Mouse (Mus musculus) cerebellum, adult 11-12 months (tissue): Measurements from ENCODE around the gene Lcmt1.
A peak's percentile ranks its signal among the peaks of the same experiment; 100 is the strongest.

Experiments used
- DNase-seq: peaks from one replicate; pipeline ENCODE4 v3.0.0; 2022

Gene Lcmt1

GRCm38 (mm10) chr7:123461316-123461715, 91.7 kb downstream of the Lcmt1 start:
- no peak for DNase-seq

- DNase-seq, result no peak
Observed at GRCm38 (mm10) chr7:123462070-123462501, 92.5 kb downstream of the Lcmt1 start, which contains the start of gene Aqp8. Gene Aqp8, plus strand, starts transcription at chr7:123462291.

- no peak for DNase-seq
Observed at GRCm38 (mm10) chr7:123463569-123463968, 94.0 kb downstream of the Lcmt1 start.

GRCm38 (mm10) chr7:123465692-123466387, 96.3 kb downstream of the Lcmt1 start:
- peak; percentile 69 for DNase-seq

- DNase-seq, result peak; percentile 65
Observed at GRCm38 (mm10) chr7:123467961-123468360, 98.4 kb downstream of the Lcmt1 start.
